Mouse (Mus musculus): ENCODE measurements around the gene Gm5622.
"Not testable (repeated sequence)": the region's sequence is repeated elsewhere in the genome, so short reads cannot be mapped to it uniquely, and the experiment has no call there.

The Gm5622 gene

GRCm38 (mm10) chr14:51552490-51552889, at the start of gene Gm5622:
Gm5622 (plus strand) TSS chr14:51552790.
- no peak for DNase-seq (ENCODE audit: extremely low spot score, low read depth, low spot score)

GRCm38 (mm10) chr14:51507416-51507815, 45.2 kb upstream of the Gm5622 start:
- no peak for DNase-seq (ENCODE audit: extremely low spot score, low read depth, low spot score)

GRCm38 (mm10) chr14:51573963-51574362, 21.4 kb downstream of the Gm5622 start, which contains the start of gene Gm17175:
Gm17175 (minus strand) TSS chr14:51574063.
- DNase-seq (ENCODE audit: extremely low spot score, low read depth, low spot score) = not testable (repeated sequence)

GRCm38 (mm10) chr14:51592039-51592438, 39.4 kb downstream of the Gm5622 start, which contains the start of gene Gm17174:
Gm17174 (minus strand) TSS chr14:51592139.
- DNase-seq (ENCODE audit: extremely low spot score, low read depth, low spot score) = not testable (repeated sequence)

GRCm38 (mm10) chr14:51611210-51611609, 58.6 kb downstream of the Gm5622 start, which contains the start of gene Gm17078:
Gm17078 (minus strand) TSS chr14:51611310.
- DNase-seq (ENCODE audit: extremely low spot score, low read depth, low spot score) = no peak

DNA sequence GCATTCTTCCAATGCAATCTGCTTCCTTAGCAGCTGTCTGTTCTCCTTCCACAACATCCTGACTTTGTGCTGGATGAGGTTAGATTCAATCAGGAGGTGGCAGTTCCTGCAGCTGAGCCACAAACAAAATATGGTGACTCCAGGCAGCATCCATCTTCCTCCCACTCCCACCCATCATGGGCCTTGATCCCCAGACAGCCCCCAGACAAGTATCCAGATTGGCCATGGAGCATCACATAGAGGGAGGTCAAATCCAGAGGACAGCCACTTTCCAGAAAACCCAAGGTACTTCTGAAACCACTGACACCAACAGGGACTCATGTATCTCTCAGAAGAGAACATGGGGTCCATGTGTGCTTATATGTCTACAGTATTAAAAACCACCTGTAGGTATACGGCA, 79.8 kb downstream of the Gm5622 start:
- DNase-seq (ENCODE audit: extremely low spot score, low read depth, low spot score) = not testable (repeated sequence)

GRCm38 (mm10) chr14:51635566-51635965, 83.0 kb downstream of the Gm5622 start, which contains the start of gene Gm4181:
Gm4181 (minus strand) TSS chr14:51635666.
- not testable (repeated sequence) for DNase-seq (ENCODE audit: extremely low spot score, low read depth, low spot score)

GRCm38 (mm10) chr14:51677269-51677668, 124.7 kb downstream of the Gm5622 start:
- no peak for DNase-seq (ENCODE audit: extremely low spot score, low read depth, low spot score)

DNA sequence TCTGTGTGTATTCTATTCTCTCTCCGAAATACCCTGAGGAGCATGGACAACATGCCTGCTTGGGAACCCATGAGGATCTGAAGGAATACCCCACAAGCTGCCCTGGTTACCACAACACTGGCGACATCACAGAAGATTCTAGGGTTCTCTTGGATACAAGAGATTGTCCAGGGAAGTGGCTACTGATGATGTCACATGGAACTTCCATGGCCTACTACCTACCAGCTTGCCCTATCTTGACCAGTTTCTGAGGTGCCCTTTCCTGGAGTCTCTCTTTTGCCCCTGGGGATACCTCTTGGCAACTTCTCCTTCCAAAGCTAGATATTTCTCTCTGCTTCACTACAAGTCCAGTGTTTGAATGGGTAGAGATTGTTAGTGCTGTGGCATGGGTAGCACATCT, 142.8 kb downstream of the Gm5622 start, which contains the start of gene Gm17079:
Gm17079 (minus strand) TSS at position 101 of the 400 bp plus-strand sequence.
- not testable (repeated sequence) for DNase-seq (ENCODE audit: extremely low spot score, low read depth, low spot score)
